Mouse (Mus musculus): ENCODE measurements around the gene Nemf. TPM values are rescaled to one million over a fixed set of nuclear protein-coding genes. Genes with fewer than 3 reads are reported as not detected.

The Nemf gene
- total RNA-seq, 2 experiments from 2014 or later = 40.3 to 48.6 TPM

GRCm38 (mm10) chr12:69318431-69318830, 38.5 kb downstream of the Nemf start:
- DNase-seq (ENCODE audit: low spot score in 2 of 2) = no peak

- DNase-seq (ENCODE audit: low spot score in 2 of 2) = no peak
These were observed 47.3 kb downstream of the Nemf start for GRCm38 (mm10) chr12:69309659-69310058.

GRCm38 (mm10) chr12:69306333-69306732, 50.6 kb downstream of the Nemf start:
- no peak for DNase-seq (ENCODE audit: low spot score in 2 of 2)

GRCm38 (mm10) chr12:69304051-69304450, 52.9 kb downstream of the Nemf start:
- DNase-seq (ENCODE audit: low spot score in 2 of 2) = no peak

GRCm38 (mm10) chr12:69302171-69302570, 54.8 kb downstream of the Nemf start:
- no peak for DNase-seq (ENCODE audit: low spot score in 2 of 2)

- DNase-seq (ENCODE audit: low spot score in 2 of 2) = no peak
These were observed 56.6 kb downstream of the Nemf start for GRCm38 (mm10) chr12:69300391-69300790.

- no peak for DNase-seq (ENCODE audit: low spot score in 2 of 2)
These were observed 57.1 kb downstream of the Nemf start for GRCm38 (mm10) chr12:69299831-69300230.

- DNase-seq (ENCODE audit: low spot score in 2 of 2) = peak; percentile 27 to 40
These were observed 57.7 kb downstream of the Nemf start for GRCm38 (mm10) chr12:69299231-69299630.

GRCm38 (mm10) chr12:69298281-69298680, 58.7 kb downstream of the Nemf start:
- DNase-seq (ENCODE audit: low spot score in 2 of 2) = no peak

GRCm38 (mm10) chr12:69297411-69298150, 59.4 kb downstream of the Nemf start:
- no peak for DNase-seq (ENCODE audit: low spot score in 2 of 2)

GRCm38 (mm10) chr12:69296511-69297410, 60.2 kb downstream of the Nemf start, which contains the start of gene Klhdc2:
TSS of gene Klhdc2 (plus strand) at chr12:69296681.
- peak; percentile 83 for DNase-seq (ENCODE audit: low spot score in 2 of 2)

GRCm38 (mm10) chr12:69295651-69296050, 61.3 kb downstream of the Nemf start:
- no peak for DNase-seq (ENCODE audit: low spot score in 2 of 2)

- DNase-seq (ENCODE audit: low spot score in 2 of 2) = no peak
These were observed 62.0 kb downstream of the Nemf start for GRCm38 (mm10) chr12:69294936-69295335.

- no peak for DNase-seq (ENCODE audit: low spot score in 2 of 2)
These were observed 63.1 kb downstream of the Nemf start for GRCm38 (mm10) chr12:69293815-69294214.

GRCm38 (mm10) chr12:69292401-69292800, 64.6 kb downstream of the Nemf start:
- DNase-seq (ENCODE audit: low spot score in 2 of 2) = no peak

- no peak for DNase-seq (ENCODE audit: low spot score in 2 of 2)
These were observed 68.3 kb downstream of the Nemf start for GRCm38 (mm10) chr12:69288699-69289098.

GRCm38 (mm10) chr12:69287535-69287934, 69.4 kb downstream of the Nemf start:
- no peak for DNase-seq (ENCODE audit: low spot score in 2 of 2)

GRCm38 (mm10) chr12:69283146-69283545, 73.8 kb downstream of the Nemf start:
- DNase-seq (ENCODE audit: low spot score in 2 of 2) = no peak

- no peak for DNase-seq (ENCODE audit: low spot score in 2 of 2)
These were observed 76.0 kb downstream of the Nemf start for GRCm38 (mm10) chr12:69280915-69281314.

- DNase-seq (ENCODE audit: low spot score in 2 of 2) = no peak
These were observed 77.0 kb downstream of the Nemf start for GRCm38 (mm10) chr12:69279931-69280469.

- DNase-seq (ENCODE audit: low spot score in 2 of 2) = no peak
These were observed 88.0 kb downstream of the Nemf start for GRCm38 (mm10) chr12:69268956-69269355.
